Mouse (Mus musculus) lung, postnatal 14 days (tissue): ENCODE measurements around the gene Rptor.

Source experiments
- DNase-seq: peaks from one replicate; pipeline ENCODE4 v3.0.0; 2021

Gene Rptor

GRCm38 (mm10) chr11:119873643-119874042, 270.9 kb downstream of the Rptor start:
- no peak for DNase-seq

- DNase-seq = no peak
These were observed 272.1 kb downstream of the Rptor start for GRCm38 (mm10) chr11:119874841-119875240.

GRCm38 (mm10) chr11:119875685-119876084, 273.0 kb downstream of the Rptor start:
- no peak for DNase-seq

- no peak for DNase-seq
These were observed 274.4 kb downstream of the Rptor start for GRCm38 (mm10) chr11:119877124-119877523.

- no peak for DNase-seq
These were observed 276.9 kb downstream of the Rptor start for GRCm38 (mm10) chr11:119879573-119879972.

GRCm38 (mm10) chr11:119883646-119884045, 280.9 kb downstream of the Rptor start:
- no peak for DNase-seq

GRCm38 (mm10) chr11:119889966-119890365, 287.3 kb downstream of the Rptor start:
- no peak for DNase-seq

GRCm38 (mm10) chr11:119891601-119892215, 289.0 kb downstream of the Rptor start:
- DNase-seq = no peak

- no peak for DNase-seq
These were observed 291.0 kb downstream of the Rptor start for GRCm38 (mm10) chr11:119893667-119894236.

GRCm38 (mm10) chr11:119894634-119895033, 291.9 kb downstream of the Rptor start:
- no peak for DNase-seq

- DNase-seq = no peak
These were observed 294.3 kb downstream of the Rptor start for GRCm38 (mm10) chr11:119897041-119897440.

- no peak for DNase-seq
These were observed 296.3 kb downstream of the Rptor start for GRCm38 (mm10) chr11:119898976-119899375.

GRCm38 (mm10) chr11:119901174-119901573, 298.5 kb downstream of the Rptor start:
- DNase-seq = no peak

- DNase-seq = no peak
These were observed 300.2 kb downstream of the Rptor start for GRCm38 (mm10) chr11:119902891-119903290.

- DNase-seq = peak; percentile 76
These were observed 302.0 kb downstream of the Rptor start for GRCm38 (mm10) chr11:119904621-119905286.

- no peak for DNase-seq
These were observed 303.1 kb downstream of the Rptor start for GRCm38 (mm10) chr11:119905794-119906193.

GRCm38 (mm10) chr11:119907006-119907650, 304.4 kb downstream of the Rptor start:
- no peak for DNase-seq

- DNase-seq = no peak
These were observed 305.0 kb downstream of the Rptor start for GRCm38 (mm10) chr11:119907711-119908110.

- peak; percentile 83 for DNase-seq
These were observed 306.7 kb downstream of the Rptor start for GRCm38 (mm10) chr11:119909436-119909835.

GRCm38 (mm10) chr11:119912845-119913244, 310.1 kb downstream of the Rptor start:
- DNase-seq = no peak

GRCm38 (mm10) chr11:119913291-119913934, 310.7 kb downstream of the Rptor start, which contains the start of gene Chmp6:
Gene Chmp6, plus strand, starts transcription at chr11:119913441.
- DNase-seq = peak; percentile 90

GRCm38 (mm10) chr11:119913935-119914314, 311.2 kb downstream of the Rptor start:
- DNase-seq = no peak

- no peak for DNase-seq
These were observed 311.7 kb downstream of the Rptor start for GRCm38 (mm10) chr11:119914381-119914780.
